Comparison of ENCODE assay signal across 16 mouse cellular contexts in the genomic region with DNA sequence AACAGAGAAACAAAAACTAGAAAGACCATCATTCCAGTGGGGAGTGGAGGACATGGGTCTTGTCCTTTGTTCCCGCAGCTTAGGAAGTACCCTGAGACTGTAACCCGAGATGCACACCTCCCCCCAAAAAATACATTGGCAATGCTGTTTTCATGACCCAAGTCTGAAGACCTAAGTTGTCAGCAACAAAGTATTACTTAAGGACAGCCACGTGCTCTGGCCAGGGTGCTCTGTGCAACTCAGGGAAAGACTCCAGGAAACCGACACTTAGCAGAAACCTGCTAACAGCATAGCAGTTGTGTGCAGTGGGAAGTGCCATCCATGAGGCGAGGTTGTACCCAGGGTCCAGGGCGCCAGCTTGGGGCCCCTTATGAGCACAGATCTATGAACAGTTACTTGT. TPM values are rescaled to one million over a fixed set of nuclear protein-coding genes. Genes with fewer than 3 reads are reported as not detected.
A peak's percentile ranks its signal among the peaks of the same experiment; 100 is the strongest.
DNase-seq lines count a peak whose midpoint lies in the region; ATAC-seq and TF ChIP-seq lines count a peak whose summit lies in the region.
"Had no signal": no experiment of that assay in that cellular context is flagged by ENCODE, and none has a peak within 500 bp of the region (broad histone marks: within the 10 kb centered on the region; RNA-seq: fewer than 3 reads in every experiment).

No protein-coding gene starts in this region.

- H3K36me3 ChIP-seq in kidney, embryonic 16.5 days (ENCODE audit: insufficient read depth, low read length) = no peaks in the 10 kb centered on the region
- no peaks in the 10 kb centered on the region for H3K36me3 ChIP-seq in stomach, embryonic 15.5 days
- no peaks in the 10 kb centered on the region for H3K36me3 ChIP-seq in stomach, postnatal 0 days (ENCODE audit: control insufficient read depth, insufficient read depth, low read length)
- H3K36me3 ChIP-seq: embryonic facial prominence, embryonic 12.5 days; forebrain, embryonic 10.5 days; hindbrain, embryonic 12.5 days; intestine, embryonic 15.5 days; midbrain, embryonic 10.5 days had no signal

- WGBS in kidney, embryonic 16.5 days = 16% methylated on average over 6 of the region's 6 CpGs
- 45% methylated on average over 6 of the region's 6 CpGs for WGBS in stomach, embryonic 15.5 days
- WGBS in stomach, postnatal 0 days = 40% methylated on average over 6 of the region's 6 CpGs

- no peak for ATAC-seq in kidney, embryonic 16.5 days (ENCODE audit: low FRiP score, low TSS enrichment)
- ATAC-seq in stomach, embryonic 15.5 days (ENCODE audit: insufficient read depth, low FRiP score, low read depth) = no peak
- no peak for ATAC-seq in stomach, postnatal 0 days (ENCODE audit: low FRiP score, low TSS enrichment)
- no peak for ATAC-seq in inflammation-experienced regulatory T-cells, adult 6 months
- ATAC-seq: intestine, embryonic 15.5 days had no signal

- no peak overlapping the region for H3K27ac ChIP-seq in kidney, embryonic 16.5 days (ENCODE audit: low read length)
- 0 out of 2 replicates have a peak overlapping the region, but pooled peaks have one; percentile 6 for H3K27ac ChIP-seq in stomach, embryonic 15.5 days
- H3K27ac ChIP-seq in stomach, postnatal 0 days (replicated peaks) = no peak overlapping the region
- H3K27ac ChIP-seq: embryonic facial prominence, embryonic 12.5 days; forebrain, embryonic 10.5 days; hindbrain, embryonic 12.5 days; intestine, embryonic 15.5 days; liver, embryonic 14.5 days; midbrain, embryonic 10.5 days had no signal

- peak; percentile 11 for DNase-seq in adrenal gland, adult 2 months
- no peak for DNase-seq in adrenal gland, postnatal 10 days
- no peak for DNase-seq in kidney, postnatal 10 days
- no peak for DNase-seq in stomach, postnatal 0 days (ENCODE audit: low spot score)
- no peak for DNase-seq in frontal cortex, postnatal 10 days (ENCODE audit: low spot score in 2 of 2)
- DNase-seq: cerebellum, postnatal 36 days; thymus, postnatal 25 days had no signal

- no peak overlapping the region for H3K9ac ChIP-seq in kidney, embryonic 16.5 days (replicated peaks; ENCODE audit: low read length)
- no peak overlapping the region for H3K9ac ChIP-seq in stomach, embryonic 15.5 days
- H3K9ac ChIP-seq in stomach, postnatal 0 days (ENCODE audit: low read length) = no peak overlapping the region
- H3K9ac ChIP-seq: embryonic facial prominence, embryonic 12.5 days; hindbrain, embryonic 12.5 days; intestine, embryonic 15.5 days; liver, embryonic 14.5 days had no signal

- H3K9me3 ChIP-seq in kidney, embryonic 16.5 days (ENCODE audit: low read length) = peaks cover 6% of the 10 kb centered on the region; the same call in 1 of the 2 replicates
- H3K9me3 ChIP-seq in stomach, embryonic 15.5 days = no peaks in the 10 kb centered on the region
- no peaks in the 10 kb centered on the region for H3K9me3 ChIP-seq in stomach, postnatal 0 days (ENCODE audit: control insufficient read depth, low read length)
- H3K9me3 ChIP-seq: intestine, embryonic 15.5 days had no signal

- no peak overlapping the region for H3K4me3 ChIP-seq in kidney, embryonic 16.5 days (ENCODE audit: low read length)
- no peak overlapping the region for H3K4me3 ChIP-seq in stomach, embryonic 15.5 days (replicated peaks)
- H3K4me3 ChIP-seq in stomach, postnatal 0 days (ENCODE audit: low read depth, low read length) = no peak overlapping the region
- H3K4me3 ChIP-seq: embryonic facial prominence, embryonic 12.5 days; forebrain, embryonic 10.5 days; hindbrain, embryonic 12.5 days; intestine, embryonic 15.5 days; midbrain, embryonic 10.5 days had no signal

- no peak for TF ChIP-seq CTCF in stomach, postnatal 0 days (IDR thresholded peaks at IDR 0.05; ENCODE audit: low read depth)

- peak overlapping the region; percentile 23; the same call in 1 of the 2 replicates for H3K4me2 ChIP-seq in kidney, embryonic 16.5 days (replicated peaks; ENCODE audit: low read depth, low read length)
- no peak overlapping the region for H3K4me2 ChIP-seq in stomach, embryonic 15.5 days
- H3K4me2 ChIP-seq in stomach, postnatal 0 days (replicated peaks; ENCODE audit: low read depth) = no peak overlapping the region
- H3K4me2 ChIP-seq: embryonic facial prominence, embryonic 12.5 days; hindbrain, embryonic 12.5 days; intestine, embryonic 15.5 days had no signal

- H3K4me1 ChIP-seq in kidney, embryonic 16.5 days (ENCODE audit: insufficient read depth, low read length) = peaks cover 17% of the 10 kb centered on the region
- H3K4me1 ChIP-seq in stomach, embryonic 15.5 days = peaks cover 11% of the 10 kb centered on the region
- H3K4me1 ChIP-seq in stomach, postnatal 0 days (replicated peaks; ENCODE audit: control insufficient read depth, insufficient read depth) = peaks cover 5% of the 10 kb centered on the region
- H3K4me1 ChIP-seq: hindbrain, embryonic 12.5 days had no signal

- TF ChIP-seq EP300 in stomach, postnatal 0 days (optimal IDR thresholded peaks at IDR 0.05) = no peak

- H3K27me3 ChIP-seq in kidney, embryonic 16.5 days (ENCODE audit: insufficient read depth, low read length) = no peaks in the 10 kb centered on the region
- H3K27me3 ChIP-seq in stomach, embryonic 15.5 days (replicated peaks) = no peaks in the 10 kb centered on the region
- no peaks in the 10 kb centered on the region for H3K27me3 ChIP-seq in stomach, postnatal 0 days (ENCODE audit: control insufficient read depth, insufficient read depth, low read length)
- H3K27me3 ChIP-seq: embryonic facial prominence, embryonic 12.5 days; hindbrain, embryonic 12.5 days; intestine, embryonic 15.5 days had no signal

RNA-seq across cellular contexts. Expression of a gene that starts 22.2 kb away (rescaled TPM):
- total RNA-seq in adrenal gland, adult 2 months (2021) = 10 to 100 TPM; 14.4 to 23.5 TPM
- polyA plus RNA-seq in adrenal gland, adult 2 months (2012; rRNA removed) = 11.3 and 13.5 TPM in 2 replicates
- 10 to 100 TPM; 16.7 to 18.2 TPM for total RNA-seq in adrenal gland, postnatal 10 days (2021)
- polyA plus RNA-seq in kidney, embryonic 16.5 days (2015; fragmentation: Nextera tagmentation; extraction: Ambion mirVana) = 7.9 and 8.7 TPM in 2 replicates
- 6.3 and 7.2 TPM in 2 replicates for polyA plus RNA-seq in stomach, embryonic 15.5 days (2015; fragmentation: Nextera tagmentation; extraction: Ambion mirVana)
- polyA plus RNA-seq in stomach, postnatal 0 days (2015; fragmentation: Nextera tagmentation; extraction: Ambion mirVana) = 5.6 and 6.9 TPM in 2 replicates
- polyA plus RNA-seq in inflammation-experienced regulatory T-cells, adult 6 months (2017; shearing (Covaris generic)) = under 1 TPM; 0.55 to 0.74 (median 0.63) TPM
